Comparison of ENCODE assay signal across 8 mouse cellular contexts in genomic region chr12:108333895-108334445, GRCm38 (mm10). TPM values are rescaled to one million over a fixed set of nuclear protein-coding genes. Genes with fewer than 3 reads are reported as not detected.
DNase-seq lines count a peak whose midpoint lies in the region; ATAC-seq lines count a peak whose summit lies in the region.

Gene Cyp46a1 (plus strand): TSS chr12:108334381.

- peak within 1 kb of the TSS; percentile 97 for H3K4me2 ChIP-seq in hindbrain, embryonic 11.5 days (replicated peaks; ENCODE audit: low read depth, low read length)
- H3K4me2 ChIP-seq in lung, embryonic 16.5 days (ENCODE audit: low read depth, low read length): peak within 1 kb of the TSS; percentile 99

- peak within 1 kb of the TSS; percentile 62 for H3K9ac ChIP-seq in hindbrain, embryonic 11.5 days (ENCODE audit: low read depth, low read length)
- peak within 1 kb of the TSS; percentile 72 for H3K9ac ChIP-seq in lung, embryonic 16.5 days (ENCODE audit: low read length)

- peaks cover 13% of the 10 kb centered on the region for H3K27me3 ChIP-seq in hindbrain, embryonic 11.5 days (ENCODE audit: control insufficient read depth, insufficient read depth, low read length)
- H3K27me3 ChIP-seq in lung, embryonic 16.5 days (ENCODE audit: control insufficient read depth, insufficient read depth, low read depth, low read length): peaks cover 22% of the 10 kb centered on the region

- 0 out of 2 replicates have a peak, but pooled peaks cover 7% of the 10 kb centered on the region for H3K4me1 ChIP-seq in hindbrain, embryonic 11.5 days (replicated peaks; ENCODE audit: control insufficient read depth, insufficient read depth, low read length)
- peaks cover 12% of the 10 kb centered on the region for H3K4me1 ChIP-seq in lung, embryonic 16.5 days (replicated peaks; ENCODE audit: control insufficient read depth, insufficient read depth, low read length)

- H3K27ac ChIP-seq in hindbrain, embryonic 11.5 days (ENCODE audit: low read depth, low read length): 0 out of 2 replicates have a peak within 1 kb of the TSS, but pooled peaks have one; percentile 12
- H3K27ac ChIP-seq in lung, embryonic 16.5 days (ENCODE audit: low read length): peak within 1 kb of the TSS; percentile 47

- no peaks in the 10 kb centered on the region for H3K9me3 ChIP-seq in hindbrain, embryonic 11.5 days (ENCODE audit: control insufficient read depth, low read length)
- no peaks in the 10 kb centered on the region for H3K9me3 ChIP-seq in lung, embryonic 16.5 days (ENCODE audit: control insufficient read depth, low read length)

- peak; percentile 93 for ATAC-seq in hindbrain, embryonic 11.5 days (ENCODE audit: low FRiP score)
- ATAC-seq in lung, embryonic 16.5 days (ENCODE audit: low read depth): peak; percentile 97

- WGBS in hindbrain, embryonic 11.5 days: under 1% methylated on average over 51 of the region's 56 CpGs
- under 1% methylated on average over 39 of the region's 56 CpGs for WGBS in lung, embryonic 16.5 days

- peak within 1 kb of the TSS; percentile 59 for H3K4me3 ChIP-seq in hindbrain, embryonic 11.5 days (ENCODE audit: low read depth, low read length)
- H3K4me3 ChIP-seq in lung, embryonic 16.5 days (ENCODE audit: low read length): peak within 1 kb of the TSS; percentile 64

- DNase-seq in R1 (ENCODE audit: low read depth, low spot score): peak; percentile 98
- peak; percentile 100 for DNase-seq in cerebellum, postnatal 14 days
- DNase-seq in frontal cortex, postnatal 10 days (ENCODE audit: low spot score in 2 of 2): peak; percentile 100
- peak; percentile 100 for DNase-seq in hindbrain, embryonic 11.5 days (ENCODE audit: low spot score)
- peak; percentile 100 for DNase-seq in layer of hippocampus, adult 9-11 months
- peak; percentile 98 for DNase-seq in ovary, postnatal 10 days (ENCODE audit: low spot score)
- peak; percentile 96 for DNase-seq in thymus, postnatal 0 days (ENCODE audit: low spot score)

- no peaks in the 10 kb centered on the region for H3K36me3 ChIP-seq in hindbrain, embryonic 11.5 days (ENCODE audit: control insufficient read depth, insufficient read depth, low read length)
- no peaks in the 10 kb centered on the region for H3K36me3 ChIP-seq in lung, embryonic 16.5 days (ENCODE audit: control insufficient read depth, insufficient read depth, low read length)

RNA-seq across cellular contexts. Expression of gene Cyp46a1, which starts in this region (rescaled TPM):
- polyA plus RNA-seq in hindbrain, embryonic 11.5 days (2014; fragmentation: Nextera tagmentation; extraction: Ambion mirVana): 11.0 and 11.7 TPM in 2 replicates
- polyA plus RNA-seq in lung, embryonic 16.5 days (2015; fragmentation: Nextera tagmentation; extraction: Ambion mirVana): 6.5 and 7.4 TPM in 2 replicates
- 0.36 TPM in 1 of 2 replicates, not detected in the other for polyA plus RNA-seq in thymus, postnatal 0 days (2015; fragmentation: Nextera tagmentation; extraction: Ambion mirVana)

Comparison
In these comparisons a context has a peak if more than half of its experiments do, and no peak if none do; other contexts are left out.
1. Peak in every context shown above with its lines: DNase-seq, ATAC-seq, H3K4me3 ChIP-seq and H3K27ac ChIP-seq.
2. Peak in DNase-seq in thymus, postnatal 0 days; RNA of the gene not detected or under 1 TPM.